Mouse (Mus musculus): ENCODE measurements around the gene Inava. TPM values are rescaled to one million over a fixed set of nuclear protein-coding genes. Genes with fewer than 3 reads are reported as not detected.

Gene Inava
- total RNA-seq (2021) = 1 to 10 TPM; 2.2 to 3.0 TPM
- long read RNA-seq, experiment 1, partial matches to known transcripts = 0 of 3 reads
- long read RNA-seq, experiment 1, other reads (novel, unspliced or antisense) = 2 of 3 reads
- long read RNA-seq, experiment 2, partial matches to known transcripts = 1 of 4 reads
- long read RNA-seq, experiment 2, other reads (novel, unspliced or antisense) = 1 of 4 reads

GRCm38 (mm10) chr1:136233892-136234594 lies at the start of gene Inava:
Gene Inava (minus strand): TSS chr1:136234264.
- Histone ChIP-seq H3K27ac (no peak within 1 kb of the TSS; the same call in 1 of the 2 replicates), H3K4me3 (peak within 1 kb of the TSS; percentile 52)
- peak in 1 of 2 experiments; percentile 33 for DNase-seq (ENCODE audit: extremely low spot score in 1 of 2, low spot score in 2 of 2)
- intact Hi-C loops (cut with DNase I) = no loop called here
- peak; percentile 39; the same call in 1 of the 2 replicates for TF ChIP-seq CTCF (IDR thresholded peaks at IDR 0.05)

- TF ChIP-seq CTCF (IDR thresholded peaks at IDR 0.05) = no peak
- Histone ChIP-seq H3K27ac (no peak overlapping the region), H3K4me3 (no peak overlapping the region)
- DNase-seq (ENCODE audit: extremely low spot score in 1 of 2, low spot score in 2 of 2) = no peak
- intact Hi-C loops (cut with DNase I) = no loop called here
Observed at GRCm38 (mm10) chr1:136277366-136277765, 43.3 kb upstream of the Inava start.

DNA sequence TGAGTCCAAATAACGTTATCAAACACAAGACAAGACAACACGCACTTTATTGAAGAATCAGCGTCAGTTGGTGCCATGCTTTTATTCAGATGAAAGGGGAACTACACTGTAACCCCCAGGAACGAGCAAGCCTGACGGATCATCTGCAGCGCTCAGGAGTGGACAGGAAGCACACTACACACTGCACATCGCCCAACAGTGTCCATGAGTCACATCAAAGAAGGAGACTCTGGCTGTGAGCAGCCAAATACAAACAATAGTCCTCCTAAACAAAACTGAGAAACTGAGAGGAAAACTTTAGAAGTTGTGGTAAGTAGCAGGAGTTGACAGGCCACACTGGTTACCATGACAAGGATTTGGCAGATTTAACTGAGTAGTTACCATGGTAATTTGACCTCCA lies 34.2 kb upstream of the Inava start:
- Histone ChIP-seq H3K4me3 (no peak overlapping the region), H3K27ac (no peak overlapping the region)
- no peak for DNase-seq (ENCODE audit: extremely low spot score in 1 of 2, low spot score in 2 of 2)
- no peak for TF ChIP-seq CTCF (IDR thresholded peaks at IDR 0.05)
- intact Hi-C loops (cut with DNase I) = loop anchor here (5.0 kb wide), 1 partner anchor 146 kb away; no protein-coding TSS in a partner anchor

DNA sequence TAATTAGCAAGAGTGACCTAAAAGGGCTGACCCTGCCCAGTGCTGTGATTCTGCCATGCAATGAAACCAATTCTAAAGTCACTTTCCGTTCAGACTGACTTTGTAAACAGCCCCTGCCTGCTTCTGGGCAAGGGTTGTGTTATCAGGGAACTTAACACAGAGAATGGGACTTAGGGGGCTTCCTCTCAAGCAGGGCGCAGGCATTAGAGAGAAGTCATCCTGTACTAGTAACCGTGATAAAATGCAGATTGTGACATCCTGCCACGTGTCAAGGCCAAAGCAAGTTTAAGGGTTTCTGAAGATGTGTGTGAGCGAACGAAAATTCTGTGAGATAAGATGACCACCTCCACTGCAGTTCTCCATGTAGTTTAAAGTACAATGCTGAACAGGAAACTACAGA lies 32.1 kb upstream of the Inava start:
- intact Hi-C loops (cut with DNase I) = loop anchor here (5.0 kb wide), 1 partner anchor 144 kb away; no protein-coding TSS in a partner anchor

GRCm38 (mm10) chr1:136263355-136263754 lies 29.3 kb upstream of the Inava start:
- Histone ChIP-seq H3K27ac (no peak overlapping the region), H3K4me3 (no peak overlapping the region)
- DNase-seq (ENCODE audit: extremely low spot score in 1 of 2, low spot score in 2 of 2) = no peak
- intact Hi-C loops (cut with DNase I) = no loop called here
- no peak for TF ChIP-seq CTCF (IDR thresholded peaks at IDR 0.05)

More for the DNA sequence above, 32.1 kb upstream of the Inava start:
- Histone ChIP-seq H3K27ac (no peak overlapping the region), H3K4me3 (no peak overlapping the region)
- TF ChIP-seq CTCF (IDR thresholded peaks at IDR 0.05) = no peak
- no peak for DNase-seq (ENCODE audit: extremely low spot score in 1 of 2, low spot score in 2 of 2)

- intact Hi-C loops (cut with DNase I) = loop anchor here (2.0 kb wide), 1 partner anchor 212 kb away; no protein-coding TSS in a partner anchor
- no peak for DNase-seq (ENCODE audit: extremely low spot score in 1 of 2, low spot score in 2 of 2)
- peak within 1 kb of the TSS; percentile 90 for H3K27ac ChIP-seq
- TF ChIP-seq CTCF (IDR thresholded peaks at IDR 0.05) = no peak
- peak within 1 kb of the TSS; percentile 63 for H3K4me3 ChIP-seq
Observed at GRCm38 (mm10) chr1:136260635-136261238, 26.7 kb upstream of the Inava start, which contains the start of gene Gpr25. Gene Gpr25 (minus strand): TSS chr1:136260873.

GRCm38 (mm10) chr1:136259893-136260634 lies 26.0 kb upstream of the Inava start:
- no peak for TF ChIP-seq CTCF (IDR thresholded peaks at IDR 0.05)
- DNase-seq (ENCODE audit: extremely low spot score in 1 of 2, low spot score in 2 of 2) = peak; percentile 77 to 79
- peak overlapping the region; percentile 63 for H3K4me3 ChIP-seq
- peak overlapping the region; percentile 90 for H3K27ac ChIP-seq
- intact Hi-C loops (cut with DNase I) = loop anchor here (2.0 kb wide), 1 partner anchor 211 kb away; no protein-coding TSS in a partner anchor

GRCm38 (mm10) chr1:136259543-136259892 lies 25.5 kb upstream of the Inava start:
- H3K4me3 ChIP-seq = peak overlapping the region; percentile 63
- no peak for DNase-seq (ENCODE audit: extremely low spot score in 1 of 2, low spot score in 2 of 2)
- H3K27ac ChIP-seq = peak overlapping the region; percentile 90; the same call in 1 of the 2 replicates
- intact Hi-C loops (cut with DNase I) = no loop called here
- no peak for TF ChIP-seq CTCF (IDR thresholded peaks at IDR 0.05)

DNA sequence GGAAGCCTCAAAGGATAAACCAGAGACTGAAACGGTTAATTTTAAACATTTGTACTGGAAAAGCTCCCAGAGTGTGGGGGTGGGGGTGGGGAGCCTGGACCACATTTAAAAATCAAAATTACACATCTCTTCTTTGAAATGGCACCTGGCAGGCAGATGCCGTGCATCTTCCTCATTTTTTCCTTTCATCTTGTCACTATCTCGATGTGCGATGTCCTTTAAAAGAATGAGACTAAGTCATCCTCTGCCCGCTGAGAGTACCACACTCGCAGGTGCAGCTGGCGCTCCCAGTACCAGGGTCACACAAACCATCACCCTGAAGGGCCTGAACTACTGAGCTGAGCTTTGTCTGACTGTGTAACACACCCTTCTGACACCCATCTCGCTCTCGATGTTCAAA lies 24.4 kb upstream of the Inava start:
- no peak overlapping the region for H3K27ac ChIP-seq
- intact Hi-C loops (cut with DNase I) = no loop called here
- no peak for DNase-seq (ENCODE audit: extremely low spot score in 1 of 2, low spot score in 2 of 2)

DNA sequence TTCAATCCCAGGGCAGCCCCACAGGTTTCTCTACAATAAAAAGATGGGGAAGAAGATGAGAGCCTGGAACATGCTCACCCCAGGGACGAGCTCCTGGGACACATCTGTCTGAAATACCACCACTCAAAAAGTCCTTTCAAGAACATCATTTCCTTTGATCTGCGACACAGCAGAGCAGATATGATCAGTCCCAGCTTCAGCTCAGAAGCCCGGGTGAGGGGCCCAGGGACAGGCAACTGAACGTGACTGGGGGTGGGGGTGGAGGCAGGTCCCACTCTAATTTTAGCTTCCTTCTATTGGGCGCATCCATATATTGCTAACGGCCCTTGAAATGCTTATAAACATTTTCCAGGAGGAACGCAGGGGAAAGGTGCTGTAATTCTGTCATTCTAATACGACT lies 21.6 kb upstream of the Inava start:
- Histone ChIP-seq H3K27ac (no peak overlapping the region), H3K4me3 (no peak overlapping the region)
- TF ChIP-seq CTCF (IDR thresholded peaks at IDR 0.05) = no peak
- no peak for DNase-seq (ENCODE audit: extremely low spot score in 1 of 2, low spot score in 2 of 2)
- intact Hi-C loops (cut with DNase I) = no loop called here

More for the DNA sequence above, 24.4 kb upstream of the Inava start:
- no peak overlapping the region for H3K4me3 ChIP-seq
- TF ChIP-seq CTCF (IDR thresholded peaks at IDR 0.05) = no peak

DNA sequence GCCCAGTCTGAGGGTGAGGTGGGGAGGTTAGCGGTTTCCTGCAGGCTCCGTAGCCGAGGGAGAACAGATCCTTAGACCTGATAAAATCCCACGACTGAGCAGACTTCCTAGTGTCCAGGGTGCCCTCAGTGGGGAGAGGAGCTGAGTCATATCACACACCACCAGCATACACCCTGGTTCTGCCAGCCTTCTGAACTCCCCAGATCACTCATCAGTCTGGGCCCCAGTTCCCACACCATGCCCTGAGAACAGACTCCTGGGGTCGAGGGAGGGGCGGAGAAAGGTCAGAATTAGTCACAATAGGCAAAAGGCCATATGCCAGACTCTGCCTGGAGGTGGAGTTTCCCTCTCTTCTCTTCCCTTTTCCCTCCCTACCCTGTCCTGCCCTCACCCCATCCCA lies 21.1 kb upstream of the Inava start:
- TF ChIP-seq CTCF (IDR thresholded peaks at IDR 0.05) = no peak
- intact Hi-C loops (cut with DNase I) = no loop called here
- H3K27ac ChIP-seq = no peak overlapping the region
- H3K4me3 ChIP-seq = no peak overlapping the region
- no peak for DNase-seq (ENCODE audit: extremely low spot score in 1 of 2, low spot score in 2 of 2)
